ENCODE assay signal across 22 mouse cellular contexts in genomic region chr12:86142389-86142788, GRCm38 (mm10).
DNase-seq lines count a peak whose midpoint lies in the region; ATAC-seq and TF ChIP-seq lines count a peak whose summit lies in the region.
"Had no signal": no experiment of that assay in that cellular context is flagged by ENCODE, and none has a peak within 500 bp of the region (broad histone marks: within the 10 kb centered on the region; RNA-seq: fewer than 3 reads in every experiment).

No protein-coding gene starts in this region.

- no peaks in the 10 kb centered on the region for H3K9me3 ChIP-seq in ES-E14 (ENCODE audit: control insufficient read depth, insufficient read depth, low read depth, low read length)
- H3K9me3 ChIP-seq: embryonic facial prominence, embryonic 15.5 days; forebrain, embryonic 15.5 days; heart, embryonic 10.5 days; hindbrain, embryonic 12.5 days; intestine, embryonic 15.5 days had no signal

- ATAC-seq in inflammation-experienced regulatory T-cells, adult 6 months: no peak
- ATAC-seq: forebrain, embryonic 15.5 days; hindbrain, embryonic 16.5 days; intestine, embryonic 15.5 days had no signal

- in situ Hi-C loops in ES-E14 (cut with MboI; ENCODE audit: low sequenced_read_pairs in 2 of 2, unreplicated experiment in 2 of 2): loop anchor here in 1 of 2 experiments (25.0 kb wide), 1 partner anchor 470 kb away; no protein-coding TSS in a partner anchor

- no peak overlapping the region for H3K27ac ChIP-seq in ES-E14 (ENCODE audit: insufficient read depth, low read depth, low read length, poor library complexity, severe bottlenecking)
- H3K27ac ChIP-seq: embryonic facial prominence, embryonic 15.5 days; forebrain, embryonic 15.5 days; heart, embryonic 10.5 days; hindbrain, embryonic 12.5 days; intestine, embryonic 15.5 days had no signal

- H3K9ac ChIP-seq in ES-E14 (ENCODE audit: insufficient read depth, low read depth, low read length, poor library complexity, severe bottlenecking): no peak overlapping the region
- H3K9ac ChIP-seq: embryonic facial prominence, embryonic 15.5 days; forebrain, embryonic 15.5 days; hindbrain, embryonic 12.5 days; intestine, embryonic 15.5 days had no signal

- H3K4me1 ChIP-seq in ES-E14 (ENCODE audit: control insufficient read depth in 2 of 2, insufficient read depth in 2 of 2, low read length in 2 of 2, poor library complexity in 1 of 2): peaks cover 4 to 5% of the 10 kb centered on the region in 2 experiments; a peak in 2 of 4 replicates
- H3K4me1 ChIP-seq: embryonic facial prominence, embryonic 15.5 days; forebrain, embryonic 15.5 days; hindbrain, embryonic 12.5 days; intestine, embryonic 15.5 days had no signal

- no peaks in the 10 kb centered on the region; the same call in 1 of the 2 replicates for H3K36me3 ChIP-seq in ES-E14 (ENCODE audit: control insufficient read depth, insufficient read depth, low read length, poor library complexity, severe bottlenecking)
- H3K36me3 ChIP-seq: embryonic facial prominence, embryonic 15.5 days; forebrain, embryonic 15.5 days had no signal

- DNase-seq in urinary bladder, postnatal 36 days (ENCODE audit: low spot score in 2 of 2): peak; percentile 27 to 35
- DNase-seq in urinary bladder, adult 2 months (ENCODE audit: low spot score): no peak
- DNase-seq in ES-E14 (ENCODE audit: low read depth, low spot score) (no peak), ZHBTc4 (ENCODE audit: low read depth, low spot score) (peak; percentile 25)
- no peak for DNase-seq in retina, embryonic 14.5 days (ENCODE audit: low spot score)
- DNase-seq in neural tube, embryonic 10.5 days (ENCODE audit: extremely low spot score, low spot score): no peak
- DNase-seq: adrenal gland, adult 2 months; adrenal gland, postnatal 25 days; cerebellum, adult 2 months; cerebellum, postnatal 10 days; embryo, embryonic 11 days; gastrocnemius, postnatal 36 days; heart, adult 11 months; heart, postnatal 10 days; heart, postnatal 4 days had no signal

- no peak overlapping the region for H3K4me3 ChIP-seq in ES-E14 (ENCODE audit: insufficient read depth in 1 of 2, low read depth in 1 of 2, low read length in 2 of 2, poor library complexity in 1 of 2, severe bottlenecking in 1 of 2)
- H3K4me3 ChIP-seq: embryonic facial prominence, embryonic 15.5 days; forebrain, embryonic 15.5 days; heart, embryonic 10.5 days; hindbrain, embryonic 12.5 days; intestine, embryonic 15.5 days had no signal

TF ChIP-seq in ES-E14, 5 proteins besides CTCF, POLR2A, EP300 and RAD21:
- peak; percentile 70 for TF ChIP-seq MAFK (IDR thresholded peaks at IDR 0.05; ENCODE audit: insufficient read depth, low read depth, low read length)
- TF ChIP-seq HCFC1 (IDR thresholded peaks at IDR 0.05; ENCODE audit: borderline replicate concordance, insufficient read depth, low read length): no peak

Comparison
In these comparisons a context has a peak if more than half of its experiments do, and no peak if none do; other contexts are left out.
1. DNase-seq: peak in urinary bladder, postnatal 36 days (2 of 2) and ZHBTc4 (single experiment); none in urinary bladder, adult 2 months (single experiment), ES-E14 (single experiment), retina, embryonic 14.5 days (single experiment) and neural tube, embryonic 10.5 days (single experiment).